Comparison of ENCODE assay signal across 8 mouse cellular contexts in genomic region chr16:45724742-45725102, GRCm38 (mm10). TPM values are rescaled to one million over a fixed set of nuclear protein-coding genes. Genes with fewer than 3 reads are reported as not detected.
DNase-seq lines count a peak whose midpoint lies in the region; ATAC-seq and TF ChIP-seq lines count a peak whose summit lies in the region.

No protein-coding gene starts in this region.

- H3K27me3 ChIP-seq in kidney, postnatal 0 days (ENCODE audit: insufficient read depth, low read length), result no peaks in the 10 kb centered on the region
- no peaks in the 10 kb centered on the region for H3K27me3 ChIP-seq in cerebellum, adult 2 months (ENCODE audit: control insufficient read depth, insufficient read depth, low read length)
- H3K27me3 ChIP-seq in midbrain, embryonic 11.5 days (ENCODE audit: control insufficient read depth, insufficient read depth, low read length), result no peaks in the 10 kb centered on the region

- peak; percentile 8 for DNase-seq in kidney, postnatal 0 days (ENCODE audit: low spot score)
- no peak for DNase-seq in kidney, postnatal 10 days
- peak in 1 of 2 experiments; percentile 69 for DNase-seq in cerebellum, adult 2 months
- peak; percentile 98 for DNase-seq in midbrain, embryonic 11.5 days (ENCODE audit: low spot score, missing footprints)
- no peak for DNase-seq in urinary bladder, postnatal 4 days (ENCODE audit: low spot score in 2 of 2)
- no peak for DNase-seq in frontal cortex, postnatal 36 days (ENCODE audit: low spot score in 2 of 2)
- no peak for DNase-seq in thymus, postnatal 36 days

- H3K4me1 ChIP-seq in kidney, postnatal 0 days (replicated peaks; ENCODE audit: insufficient read depth, low read length), result peaks cover 5% of the 10 kb centered on the region; the same call in 1 of the 2 replicates
- H3K4me1 ChIP-seq in cerebellum, adult 2 months (ENCODE audit: control insufficient read depth, insufficient read depth, low read length), result peaks cover 19% of the 10 kb centered on the region
- H3K4me1 ChIP-seq in midbrain, embryonic 11.5 days (ENCODE audit: control insufficient read depth, insufficient read depth, low read length), result peaks cover 15% of the 10 kb centered on the region

- peak overlapping the region; percentile 55 for H3K9ac ChIP-seq in kidney, postnatal 0 days (ENCODE audit: low read depth, low read length)
- peak overlapping the region; percentile 91 for H3K9ac ChIP-seq in midbrain, embryonic 11.5 days (ENCODE audit: low read length)

- H3K4me2 ChIP-seq in kidney, postnatal 0 days (ENCODE audit: low read length), result peak overlapping the region; percentile 88
- H3K4me2 ChIP-seq in midbrain, embryonic 11.5 days, result peak overlapping the region; percentile 57

- H3K36me3 ChIP-seq in kidney, postnatal 0 days (ENCODE audit: insufficient read depth, low read length), result no peaks in the 10 kb centered on the region
- H3K36me3 ChIP-seq in midbrain, embryonic 11.5 days (ENCODE audit: control insufficient read depth, insufficient read depth, low read length), result no peaks in the 10 kb centered on the region

- 2% methylated on average over 10 of the region's 10 CpGs for WGBS in kidney, postnatal 0 days
- WGBS in cerebellum, adult 2 months, result 2% methylated on average over 10 of the region's 10 CpGs
- WGBS in midbrain, embryonic 11.5 days, result 1% methylated on average over 10 of the region's 10 CpGs

- H3K27ac ChIP-seq in kidney, postnatal 0 days, result no peak overlapping the region
- H3K27ac ChIP-seq in cerebellum, adult 2 months (ENCODE audit: insufficient read depth, low read length), result peak overlapping the region; percentile 97
- H3K27ac ChIP-seq in midbrain, embryonic 11.5 days (ENCODE audit: low read depth, low read length), result peak overlapping the region; percentile 94

- no peak for TF ChIP-seq POLR2A in cerebellum, adult 2 months (IDR thresholded peaks at IDR 0.05; ENCODE audit: borderline replicate concordance, insufficient read depth, low read length)

- peak; percentile 37; the same call in 1 of the 2 replicates for ATAC-seq in kidney, postnatal 0 days (replicated peaks; ENCODE audit: low FRiP score, low read depth)
- ATAC-seq in granulocyte monocyte progenitor cell, adult 5-6 weeks (replicated peaks; ENCODE audit: poor library complexity, severe bottlenecking), result peak; percentile 25; the same call in 1 of the 2 replicates
- peak; percentile 87 for ATAC-seq in midbrain, embryonic 11.5 days (ENCODE audit: low FRiP score)

- H3K9me3 ChIP-seq in kidney, postnatal 0 days (replicated peaks; ENCODE audit: low read length), result no peaks in the 10 kb centered on the region
- no peaks in the 10 kb centered on the region for H3K9me3 ChIP-seq in midbrain, embryonic 11.5 days (ENCODE audit: control insufficient read depth, low read length)

- H3K4me3 ChIP-seq in kidney, postnatal 0 days (replicated peaks; ENCODE audit: low read depth, low read length), result peak overlapping the region; percentile 38
- H3K4me3 ChIP-seq in cerebellum, adult 2 months (replicated peaks; ENCODE audit: insufficient read depth, low read depth, low read length), result peak overlapping the region; percentile 96
- H3K4me3 ChIP-seq in midbrain, embryonic 11.5 days (ENCODE audit: low read depth, low read length), result peak overlapping the region; percentile 62

- TF ChIP-seq CTCF in kidney, postnatal 0 days (IDR thresholded peaks at IDR 0.05; ENCODE audit: low read depth), result no peak
- no peak for TF ChIP-seq CTCF in cerebellum, adult 2 months (IDR thresholded peaks at IDR 0.05; ENCODE audit: borderline replicate concordance, insufficient read depth, low read depth, low read length)

RNA-seq across cellular contexts. Expression of gene Tagln3, which starts 0.3 kb away (rescaled TPM):
- polyA plus RNA-seq in kidney, postnatal 0 days (2015; fragmentation: Nextera tagmentation; extraction: Ambion mirVana), result 1.9 and 2.6 TPM in 2 replicates
- polyA plus RNA-seq in cerebellum, adult 2 months (2012; rRNA removed), result 808 and 848 TPM in 2 replicates
- total RNA-seq in granulocyte monocyte progenitor cell, adult 5-6 weeks (2014; fragmentation: Nextera tagmentation), result not detected in 2 replicates
- not detected in 2 replicates for total RNA-seq in granulocyte monocyte progenitor cell, adult 5-6 weeks (2017)
- 320 and 334 TPM in 2 replicates for polyA plus RNA-seq in midbrain, embryonic 11.5 days (2014; fragmentation: Nextera tagmentation; extraction: Ambion mirVana)

RNA-seq across cellular contexts. Expression of gene Abhd10, which starts 18.0 kb away (rescaled TPM):
- polyA plus RNA-seq in kidney, postnatal 0 days (2015; fragmentation: Nextera tagmentation; extraction: Ambion mirVana), result 35.5 and 38.0 TPM in 2 replicates
- polyA plus RNA-seq in cerebellum, adult 2 months (2012; rRNA removed), result 37.3 and 41.0 TPM in 2 replicates
- total RNA-seq in granulocyte monocyte progenitor cell, adult 5-6 weeks (2014; fragmentation: Nextera tagmentation), result 22.2 and 29.3 TPM in 2 replicates
- 13.3 and 19.6 TPM in 2 replicates for total RNA-seq in granulocyte monocyte progenitor cell, adult 5-6 weeks (2017)
- polyA plus RNA-seq in midbrain, embryonic 11.5 days (2014; fragmentation: Nextera tagmentation; extraction: Ambion mirVana), result 48.2 and 48.5 TPM in 2 replicates

RNA-seq across cellular contexts. Expression of gene Tmprss7, which starts 31.3 kb away (rescaled TPM):
- polyA plus RNA-seq in kidney, postnatal 0 days (2015; fragmentation: Nextera tagmentation; extraction: Ambion mirVana), result 0.20 and 0.21 TPM in 2 replicates
- 2.5 and 2.8 TPM in 2 replicates for polyA plus RNA-seq in cerebellum, adult 2 months (2012; rRNA removed)
- 1.1 TPM in 1 of 2 replicates, not detected in the other for total RNA-seq in granulocyte monocyte progenitor cell, adult 5-6 weeks (2014; fragmentation: Nextera tagmentation)
- total RNA-seq in granulocyte monocyte progenitor cell, adult 5-6 weeks (2017), result 0.21 and 0.30 TPM in 2 replicates
- polyA plus RNA-seq in midbrain, embryonic 11.5 days (2014; fragmentation: Nextera tagmentation; extraction: Ambion mirVana), result 0.18 and 0.32 TPM in 2 replicates

Comparison
In these comparisons a context has a peak if more than half of its experiments do, and no peak if none do; other contexts are left out.
1. DNase-seq: peak in kidney, postnatal 0 days (single experiment) and midbrain, embryonic 11.5 days (single experiment); none in kidney, postnatal 10 days (single experiment), urinary bladder, postnatal 4 days (0 of 2), frontal cortex, postnatal 36 days (0 of 2) and thymus, postnatal 36 days (0 of 2).
2. ATAC-seq: peak in every context shown above with its lines; median percentile 87 in midbrain, embryonic 11.5 days; 37 in kidney, postnatal 0 days; 25 in granulocyte monocyte progenitor cell, adult 5-6 weeks.
3. H3K4me3 ChIP-seq: peak in every context shown above with its lines; median percentile 96 in cerebellum, adult 2 months; 62 in midbrain, embryonic 11.5 days; 38 in kidney, postnatal 0 days.
4. RNA of gene Tagln3, which starts 0.3 kb away (polyA plus RNA-seq): 808 to 848 TPM in cerebellum, adult 2 months and 320 to 334 TPM in midbrain, embryonic 11.5 days; 1.9 to 2.6 TPM in kidney, postnatal 0 days; every median in the first group is over 10 times any median in the second.